Mouse (Mus musculus): Measurements from ENCODE around the gene Tcp10c.
"Not testable (repeated sequence)": the region's sequence is repeated elsewhere in the genome, so short reads cannot be mapped to it uniquely, and the experiment has no call there.

DNA sequence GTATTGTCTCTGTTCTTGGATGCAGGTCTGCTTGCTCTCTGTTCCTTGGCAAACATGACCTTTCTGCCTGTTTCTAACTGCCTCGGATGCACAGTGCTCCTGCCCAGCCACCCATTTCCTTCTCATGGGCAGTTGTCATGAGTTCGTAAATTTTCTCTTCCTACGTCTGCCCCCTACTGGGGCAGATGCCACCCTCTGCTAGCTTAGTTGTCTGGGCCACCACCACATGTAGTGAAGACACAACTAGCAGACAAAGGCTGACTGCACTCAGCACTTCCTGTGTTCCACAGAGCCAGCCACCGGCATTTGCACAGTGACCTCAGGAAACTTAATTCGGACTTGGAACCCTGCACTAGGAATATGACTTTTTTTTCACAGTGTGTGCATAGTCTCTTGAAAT lies 9.4 kb downstream of the Tcp10c start:
- not testable (repeated sequence) for TF ChIP-seq CTCF (IDR thresholded peaks at IDR 0.05; ENCODE audit: extremely low read depth, insufficient read length, insufficient replicate concordance, low read depth, low read length); POLR2A (IDR thresholded peaks at IDR 0.05; ENCODE audit: low read depth, low read length)

Data from small intestine, adult 2 months (tissue).